Mouse (Mus musculus) monocyte, adult 5-6 weeks (primary cell): ENCODE data around the gene Olfr691. TPM values are rescaled to one million over a fixed set of nuclear protein-coding genes. Genes with fewer than 3 reads are reported as not detected.

Experiments used
- total RNA-seq: library from RNA; stranded (forward); fragments of 200-1000, 200-491, 200-594 nt; gene quantifications from 3 replicates; pipeline ENCODE4 v1.2.3, GENCODE M21; 2017

The Olfr691 gene
- total RNA-seq, 1 experiment from 2014 or later: not detected

Other genes starting within 250 kb of the Olfr691 start
- gene Olfr680-ps1, start 249.5 kb downstream of the Olfr691 start, total RNA-seq: not detected in 3 replicates
- not detected in 3 replicates for gene Olfr681, start 225.4 kb downstream of the Olfr691 start, total RNA-seq
- gene Olfr683, start 195.3 kb downstream of the Olfr691 start, total RNA-seq: not detected in 3 replicates
- gene Olfr684, start 178.6 kb downstream of the Olfr691 start, total RNA-seq: not detected in 3 replicates
- not detected in 3 replicates for gene Olfr685, start 156.3 kb downstream of the Olfr691 start, total RNA-seq
- gene Olfr686, start 134.8 kb downstream of the Olfr691 start, total RNA-seq: not detected in 3 replicates
- not detected in 3 replicates for gene Olfr688, start 54.2 kb downstream of the Olfr691 start, total RNA-seq
- not detected in 3 replicates for gene Olfr689, start 31.1 kb downstream of the Olfr691 start, total RNA-seq
- 0.39 TPM in 1 of 3 replicates, not detected in the others for gene Olfr690, start 8.2 kb downstream of the Olfr691 start, total RNA-seq
- not detected in 3 replicates for gene Olfr692, start 26.0 kb upstream of the Olfr691 start, total RNA-seq
- not detected in 3 replicates for gene Gm5901, start 32.8 kb upstream of the Olfr691 start, total RNA-seq
- 11.8 to 20.1 TPM (median 19.5 TPM) in 3 replicates for gene Fam160a2, start 57.8 kb upstream of the Olfr691 start, total RNA-seq
- gene Cnga4, start 62.3 kb upstream of the Olfr691 start, total RNA-seq: not detected in 3 replicates
- not detected in 3 replicates for gene Cckbr, start 83.5 kb upstream of the Olfr691 start, total RNA-seq
- not detected in 3 replicates for gene Cavin3, start 140.0 kb upstream of the Olfr691 start, total RNA-seq
- 20.2 to 29.2 TPM (median 28.0 TPM) in 3 replicates for gene Smpd1, start 212.1 kb upstream of the Olfr691 start, total RNA-seq
- gene Apbb1, start 239.4 kb upstream of the Olfr691 start, total RNA-seq: 6.0 to 25.3 TPM (median 10.9 TPM) in 3 replicates